Mouse (Mus musculus) liver, embryonic 12.5 days (tissue): Measurements from ENCODE around the gene Trpm4. TPM values are rescaled to one million over a fixed set of nuclear protein-coding genes. Genes with fewer than 3 reads are reported as not detected.

ENCODE experiments used
- ATAC-seq: fragments of 200-750 bp; cut with Nextera tagmentation; 2 replicates; pipeline ENCODE4 v1.8.0; 2017; ENCODE audit warnings: moderate number of reproducible peaks, mild to moderate bottlenecking, moderate library complexity
- H3K27ac ChIP-seq: fragments of 300-500 bp; sonication (generic); 2 replicates; pipeline ENCODE4 v1.5.1; 2016; ENCODE audit warnings: mild to moderate bottlenecking
- H3K27me3 ChIP-seq: fragments of 300-500 bp; sonication (generic); replicated peaks from 2 replicates; pipeline ENCODE4 v1.6.1; 2016; ENCODE audit warnings: mild to moderate bottlenecking, moderate library complexity
- H3K36me3 ChIP-seq: fragments of 300-500 bp; sonication (generic); 2 replicates; pipeline ENCODE4 v1.6.1; 2016; ENCODE audit warnings: mild to moderate bottlenecking, moderate library complexity
- H3K4me1 ChIP-seq: fragments of 300-500 bp; sonication (generic); 2 replicates; pipeline ENCODE4 v1.6.1; 2016
- H3K4me2 ChIP-seq: fragments of 300-500 bp; sonication (generic); 2 replicates; pipeline ENCODE4 v1.6.1; 2016; ENCODE audit warnings: mild to moderate bottlenecking, moderate library complexity
- H3K4me3 ChIP-seq: fragments of 300-500 bp; sonication (generic); 2 replicates; pipeline ENCODE4 v1.5.1; 2016; ENCODE audit warnings: mild to moderate bottlenecking, moderate library complexity
- H3K9ac ChIP-seq: fragments of 300-500 bp; sonication (generic); 2 replicates; pipeline ENCODE4 v1.6.1; 2016; ENCODE audit warnings: mild to moderate bottlenecking, moderate library complexity
- H3K9me3 ChIP-seq: fragments of 300-500 bp; sonication (generic); replicated peaks from 2 replicates; pipeline ENCODE4 v1.6.1; 2016; ENCODE audit warnings: mild to moderate bottlenecking, moderate library complexity
- WGBS: fragments of 180-500 bp; shearing (Covaris S2); methylation state at CpG from one replicate; pipeline ENCODE4 v1.1.7; 2016; ENCODE audit not compliant: insufficient replicate concordance; 5-methylcytosine and 5-hydroxymethylcytosine counted together
- polyA plus RNA-seq: library from polyadenylated mRNA; unstranded; fragments of >200 nt; fragmentation: Nextera tagmentation; extraction: Ambion mirVana; gene quantifications from 2 replicates; pipeline ENCODE4 v1.2.1, GENCODE M21; 2016

Trpm4 gene
- polyA plus RNA-seq, 1 experiment from 2014 or later = 1.2 TPM

GRCm38 (mm10) chr7:45328841-45329475 is 4.6 kb downstream of the Trpm4 start:
- Histone ChIP-seq H3K9me3 (0 out of 2 replicates have a peak, but pooled peaks cover 4% of the 10 kb centered on the region), H3K4me3 (no peak overlapping the region), H3K27me3 (peaks cover 33% of the 10 kb centered on the region), H3K36me3 (no peaks in the 10 kb centered on the region), H3K4me1 (peaks cover 17% of the 10 kb centered on the region), H3K27ac (no peak overlapping the region), H3K9ac (no peak overlapping the region), H3K4me2 (no peak overlapping the region)
- 69% methylated on average over 13 of the region's 13 CpGs for WGBS
- ATAC-seq = no peak

GRCm38 (mm10) chr7:45325800-45326199 is 7.8 kb downstream of the Trpm4 start:
- Histone ChIP-seq H3K27ac (no peak overlapping the region), H3K4me3 (no peak overlapping the region), H3K9me3 (0 out of 2 replicates have a peak, but pooled peaks cover 4% of the 10 kb centered on the region), H3K4me2 (no peak overlapping the region), H3K9ac (no peak overlapping the region), H3K4me1 (no peaks in the 10 kb centered on the region), H3K36me3 (no peaks in the 10 kb centered on the region), H3K27me3 (peaks cover 6% of the 10 kb centered on the region)
- ATAC-seq = no peak

- 74% methylated on average over 5 of the region's 5 CpGs for WGBS
- Histone ChIP-seq H3K4me1 (no peaks in the 10 kb centered on the region), H3K4me3 (no peak overlapping the region), H3K27ac (no peak overlapping the region), H3K9me3 (0 out of 2 replicates have a peak, but pooled peaks cover 4% of the 10 kb centered on the region), H3K9ac (no peak overlapping the region), H3K36me3 (no peaks in the 10 kb centered on the region), H3K27me3 (peaks cover 15% of the 10 kb centered on the region), H3K4me2 (no peak overlapping the region)
- no peak for ATAC-seq
These were observed 10.5 kb downstream of the Trpm4 start for GRCm38 (mm10) chr7:45323069-45323468.

- H3K36me3 ChIP-seq = no peaks in the 10 kb centered on the region
- peaks cover 9% of the 10 kb centered on the region; the same call in 1 of the 2 replicates for H3K27me3 ChIP-seq
- no peak overlapping the region for H3K9ac ChIP-seq
- H3K27ac ChIP-seq = no peak overlapping the region
- no peak for ATAC-seq
- H3K9me3 ChIP-seq = 0 out of 2 replicates have a peak, but pooled peaks cover 4% of the 10 kb centered on the region
- H3K4me2 ChIP-seq = no peak overlapping the region
- 78% methylated on average over 4 of the region's 4 CpGs for WGBS
- no peak overlapping the region for H3K4me3 ChIP-seq
- H3K4me1 ChIP-seq = no peaks in the 10 kb centered on the region
These were observed 11.3 kb downstream of the Trpm4 start for GRCm38 (mm10) chr7:45322245-45322644.

- no peak overlapping the region for H3K4me2 ChIP-seq
- 81% methylated on average over 14 of the region's 14 CpGs for WGBS
- no peaks in the 10 kb centered on the region for H3K9me3 ChIP-seq
- no peak overlapping the region for H3K4me3 ChIP-seq
- no peaks in the 10 kb centered on the region for H3K36me3 ChIP-seq
- ATAC-seq = no peak
- H3K9ac ChIP-seq = no peak overlapping the region
- H3K4me1 ChIP-seq = peaks cover 3% of the 10 kb centered on the region; the same call in 1 of the 2 replicates
- H3K27ac ChIP-seq = no peak overlapping the region
- H3K27me3 ChIP-seq = peaks cover 9% of the 10 kb centered on the region; the same call in 1 of the 2 replicates
These were observed 17.0 kb downstream of the Trpm4 start for GRCm38 (mm10) chr7:45316536-45316935.

- no peaks in the 10 kb centered on the region for H3K9me3 ChIP-seq
- no peak overlapping the region for H3K4me2 ChIP-seq
- H3K36me3 ChIP-seq = no peaks in the 10 kb centered on the region
- no peak for ATAC-seq
- peaks cover 13% of the 10 kb centered on the region; the same call in 1 of the 2 replicates for H3K27me3 ChIP-seq
- WGBS = 72% methylated on average over 10 of the region's 10 CpGs
- H3K4me3 ChIP-seq = no peak overlapping the region
- no peak overlapping the region for H3K27ac ChIP-seq
- no peak overlapping the region for H3K9ac ChIP-seq
- H3K4me1 ChIP-seq = peaks cover 3% of the 10 kb centered on the region; the same call in 1 of the 2 replicates
These were observed 18.3 kb downstream of the Trpm4 start for GRCm38 (mm10) chr7:45315182-45315701.

GRCm38 (mm10) chr7:45313495-45313894 is 20.1 kb downstream of the Trpm4 start:
- H3K4me1 ChIP-seq = peaks cover 9% of the 10 kb centered on the region
- H3K4me3 ChIP-seq = no peak overlapping the region
- H3K36me3 ChIP-seq = no peaks in the 10 kb centered on the region
- no peak for ATAC-seq
- 48% methylated on average over 9 of the region's 9 CpGs for WGBS
- H3K9me3 ChIP-seq = no peaks in the 10 kb centered on the region
- no peak overlapping the region for H3K27ac ChIP-seq
- no peak overlapping the region for H3K9ac ChIP-seq
- H3K27me3 ChIP-seq = peaks cover 11% of the 10 kb centered on the region
- H3K4me2 ChIP-seq = no peak overlapping the region

GRCm38 (mm10) chr7:45312686-45313453 is 20.7 kb downstream of the Trpm4 start:
- no peak overlapping the region for H3K27ac ChIP-seq
- WGBS = 47% methylated on average over 10 of the region's 10 CpGs
- H3K4me2 ChIP-seq = no peak overlapping the region

GRCm38 (mm10) chr7:45312023-45312422 is 21.6 kb downstream of the Trpm4 start:
- ATAC-seq = no peak
- Histone ChIP-seq H3K27me3 (peaks cover 10% of the 10 kb centered on the region), H3K9me3 (no peaks in the 10 kb centered on the region), H3K4me3 (no peak overlapping the region), H3K4me2 (no peak overlapping the region), H3K9ac (no peak overlapping the region), H3K27ac (no peak overlapping the region), H3K4me1 (peaks cover 9% of the 10 kb centered on the region), H3K36me3 (no peaks in the 10 kb centered on the region)
- 52% methylated on average over 8 of the region's 8 CpGs for WGBS

More at GRCm38 (mm10) chr7:45312686-45313453, 20.7 kb downstream of the Trpm4 start:
- H3K36me3 ChIP-seq = no peaks in the 10 kb centered on the region
- H3K4me1 ChIP-seq = peaks cover 9% of the 10 kb centered on the region
- no peak overlapping the region for H3K9ac ChIP-seq
- no peak overlapping the region for H3K4me3 ChIP-seq
- ATAC-seq = no peak
- peaks cover 10% of the 10 kb centered on the region for H3K27me3 ChIP-seq
- H3K9me3 ChIP-seq = no peaks in the 10 kb centered on the region

GRCm38 (mm10) chr7:45309455-45309854 is 24.1 kb downstream of the Trpm4 start:
- Histone ChIP-seq H3K27ac (no peak overlapping the region), H3K9me3 (no peaks in the 10 kb centered on the region), H3K36me3 (no peaks in the 10 kb centered on the region), H3K4me1 (peaks cover 21% of the 10 kb centered on the region), H3K27me3 (peaks cover 10% of the 10 kb centered on the region), H3K9ac (no peak overlapping the region), H3K4me3 (no peak overlapping the region), H3K4me2 (no peak overlapping the region)
- no peak for ATAC-seq
- 15% methylated on average over 9 of the region's 9 CpGs for WGBS

- no peak overlapping the region for H3K27ac ChIP-seq
- WGBS = 32% methylated on average over 15 of the region's 15 CpGs
- no peak for ATAC-seq
- peaks cover 12% of the 10 kb centered on the region for H3K27me3 ChIP-seq
- H3K36me3 ChIP-seq = no peaks in the 10 kb centered on the region
- no peak overlapping the region for H3K9ac ChIP-seq
- no peak overlapping the region for H3K4me3 ChIP-seq
- H3K9me3 ChIP-seq = no peaks in the 10 kb centered on the region
- no peak overlapping the region for H3K4me2 ChIP-seq
- peaks cover 21% of the 10 kb centered on the region for H3K4me1 ChIP-seq
These were observed 24.9 kb downstream of the Trpm4 start for GRCm38 (mm10) chr7:45308551-45309240.
